Mouse (Mus musculus) naive thymus-derived CD4-positive, alpha-beta T cell, adult 5 months (primary cell): Measurements from ENCODE around the gene Arl8b. TPM values are rescaled to one million over a fixed set of nuclear protein-coding genes. Genes with fewer than 3 reads are reported as not detected.

Experiments
- polyA plus RNA-seq: library from polyadenylated mRNA; unstranded; fragments of 100-300 nt; shearing (Covaris generic); gene quantifications from one replicate; pipeline ENCODE4 v1.2.1, GENCODE M21; 2017

Arl8b gene
- 62.7 TPM for polyA plus RNA-seq

DNA sequence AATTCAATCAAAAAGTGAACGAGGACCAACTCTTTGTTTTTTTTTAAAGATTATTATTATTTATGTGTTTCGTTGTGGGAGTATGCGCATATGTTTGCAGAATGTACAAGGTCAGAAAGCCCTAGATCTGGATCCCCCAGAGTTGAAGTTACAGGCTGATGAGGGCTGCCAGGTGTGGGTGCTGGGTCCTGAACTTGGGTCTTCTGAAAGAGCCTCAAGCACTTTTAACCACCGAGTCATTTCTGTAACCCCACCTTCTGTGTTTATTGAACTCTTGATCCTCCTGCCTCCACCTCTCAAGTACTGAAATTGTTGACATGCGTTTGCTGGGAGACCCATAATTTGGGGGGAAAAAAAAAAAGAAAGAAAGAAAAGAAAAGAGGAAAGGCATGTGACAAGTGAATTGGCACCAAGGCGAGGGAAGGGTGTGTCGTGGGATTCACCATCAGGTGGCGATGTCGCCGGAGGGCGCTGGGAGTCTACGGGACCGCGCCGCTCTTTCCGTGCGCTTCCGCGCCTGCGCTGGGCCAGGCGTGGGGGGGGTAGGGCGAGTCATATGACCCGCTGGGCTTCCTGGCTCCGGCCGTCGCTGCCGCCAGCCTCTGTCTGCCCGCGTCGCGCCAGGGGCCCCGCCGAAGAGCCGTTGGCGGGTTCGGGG is at the start of gene Arl8b:
Gene Arl8b (plus strand): TSS at position 574 of the 658 bp plus-strand sequence.

DNA sequence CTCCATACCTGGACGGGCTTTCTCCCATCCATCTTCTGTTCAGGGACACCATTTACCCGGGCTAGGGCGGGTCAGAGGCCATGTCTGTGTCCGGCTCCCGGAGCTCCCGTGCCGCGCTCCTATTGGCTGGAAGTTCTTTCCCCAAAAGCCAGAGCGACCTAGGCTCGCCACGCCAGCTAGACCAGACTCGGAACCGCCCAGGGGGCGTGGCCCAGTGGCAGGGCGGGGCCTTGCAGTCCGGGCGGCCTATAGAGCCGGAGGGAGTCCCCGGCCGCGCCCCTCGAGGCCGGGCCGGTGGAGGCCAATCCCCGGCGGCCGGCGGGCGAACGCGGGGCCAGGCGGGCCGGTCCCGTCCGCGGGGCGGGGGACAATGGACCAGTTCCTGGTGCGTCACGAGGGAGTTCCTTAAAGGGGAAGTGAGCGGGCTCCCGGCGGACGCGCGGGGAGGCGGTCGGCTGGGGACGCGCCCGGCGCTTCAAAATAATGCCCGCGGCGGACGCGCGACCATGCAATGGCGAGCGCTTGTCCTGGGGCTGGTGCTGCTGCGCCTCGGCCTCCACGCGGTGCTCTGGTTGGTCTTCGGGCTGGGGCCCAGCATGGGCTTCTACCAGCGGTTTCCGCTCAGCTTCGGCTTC is 45.5 kb downstream of the Arl8b start, which contains the start of gene Edem1:
Gene Edem1 (plus strand): TSS at position 408 of the 635 bp plus-strand sequence.

Other genes with a start within 250 kb of the Arl8b start
- gene Bhlhe40, start 122.5 kb upstream of the Arl8b start, polyA plus RNA-seq: 4.8 TPM
- gene Edem1, start 45.5 kb downstream of the Arl8b start, polyA plus RNA-seq: 276 TPM